Mouse (Mus musculus) embryonic fibroblast, embryonic 13.5 days (primary cell): ENCODE results near the gene Nf1.

ENCODE experiments used
- CTCF ChIP-seq: IDR thresholded peaks from 2 replicates; pipeline ENCODE4 v1.5.1; 2011; ENCODE audit warnings: mild to moderate bottlenecking, control low read depth, low read length, moderate library complexity, borderline replicate concordance; ENCODE audit not compliant: insufficient read depth
- POLR2A ChIP-seq: IDR thresholded peaks from 2 replicates; pipeline ENCODE4 v1.6.1; 2011; ENCODE audit warnings: low read depth, mild to moderate bottlenecking, control low read depth, low read length, moderate library complexity

- no peak for TF ChIP-seq CTCF
- TF ChIP-seq POLR2A = no peak
Observed at GRCm38 (mm10) chr11:79593495-79593894, 254.0 kb downstream of the Nf1 start.
